Mouse (Mus musculus) right cerebral cortex, postnatal 36 days (tissue): ENCODE measurements around the gene Zfp618.

Experiments
- DNase-seq, 2 experiments: peaks; one replicate each; pipeline ENCODE4 v3.0.0; 2022; ENCODE audit warnings: low spot score in 2 of 2, mixed read lengths in 1 of 2

Gene Zfp618

GRCm38 (mm10) chr4:62998908-62999307 is 33.5 kb downstream of the Zfp618 start:
- DNase-seq, result no peak

DNA sequence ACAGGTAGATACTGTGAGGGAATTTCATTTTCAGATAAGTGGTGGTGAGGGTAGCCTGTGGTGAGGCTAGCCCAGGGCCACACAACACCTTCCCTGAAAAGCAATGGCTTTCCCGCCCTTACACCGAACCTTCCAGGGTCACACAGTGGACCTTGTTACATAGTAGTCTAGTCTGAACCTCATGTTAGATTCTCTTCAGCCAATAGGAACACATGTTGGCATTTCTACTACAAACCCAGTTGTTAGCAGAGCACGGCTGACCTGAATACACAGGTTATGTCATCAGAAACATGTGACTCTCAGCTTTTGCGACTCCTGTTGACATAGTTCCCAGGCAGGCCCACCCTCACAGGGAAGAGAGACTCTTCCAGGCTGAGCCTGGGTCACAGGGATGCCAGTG is 33.9 kb downstream of the Zfp618 start:
- no peak for DNase-seq

GRCm38 (mm10) chr4:62999916-63000315 is 34.5 kb downstream of the Zfp618 start:
- DNase-seq, result no peak

GRCm38 (mm10) chr4:63000316-63001055 is 35.1 kb downstream of the Zfp618 start:
- DNase-seq, result no peak

GRCm38 (mm10) chr4:63002386-63002785 is 37.0 kb downstream of the Zfp618 start:
- DNase-seq, result no peak

DNA sequence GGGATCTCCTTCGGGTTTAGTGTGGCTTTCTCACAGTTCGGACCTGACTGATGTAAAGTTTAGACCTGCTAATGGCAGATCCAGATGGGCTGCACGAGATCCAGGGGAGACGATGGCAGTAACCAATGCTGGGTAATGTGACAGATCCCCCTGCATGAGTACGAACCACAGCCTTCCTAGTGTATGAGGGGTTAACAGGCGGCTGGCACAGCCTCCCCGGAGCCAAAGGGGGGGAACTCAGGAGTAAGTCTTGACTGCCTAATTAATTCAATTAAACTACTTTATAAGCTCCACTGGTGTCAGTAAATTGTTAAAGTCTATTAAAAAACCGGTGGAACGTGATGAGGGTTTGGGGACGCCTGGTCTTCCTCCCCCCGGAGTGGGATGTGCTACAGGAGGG is 39.1 kb downstream of the Zfp618 start:
- DNase-seq, result no peak

DNA sequence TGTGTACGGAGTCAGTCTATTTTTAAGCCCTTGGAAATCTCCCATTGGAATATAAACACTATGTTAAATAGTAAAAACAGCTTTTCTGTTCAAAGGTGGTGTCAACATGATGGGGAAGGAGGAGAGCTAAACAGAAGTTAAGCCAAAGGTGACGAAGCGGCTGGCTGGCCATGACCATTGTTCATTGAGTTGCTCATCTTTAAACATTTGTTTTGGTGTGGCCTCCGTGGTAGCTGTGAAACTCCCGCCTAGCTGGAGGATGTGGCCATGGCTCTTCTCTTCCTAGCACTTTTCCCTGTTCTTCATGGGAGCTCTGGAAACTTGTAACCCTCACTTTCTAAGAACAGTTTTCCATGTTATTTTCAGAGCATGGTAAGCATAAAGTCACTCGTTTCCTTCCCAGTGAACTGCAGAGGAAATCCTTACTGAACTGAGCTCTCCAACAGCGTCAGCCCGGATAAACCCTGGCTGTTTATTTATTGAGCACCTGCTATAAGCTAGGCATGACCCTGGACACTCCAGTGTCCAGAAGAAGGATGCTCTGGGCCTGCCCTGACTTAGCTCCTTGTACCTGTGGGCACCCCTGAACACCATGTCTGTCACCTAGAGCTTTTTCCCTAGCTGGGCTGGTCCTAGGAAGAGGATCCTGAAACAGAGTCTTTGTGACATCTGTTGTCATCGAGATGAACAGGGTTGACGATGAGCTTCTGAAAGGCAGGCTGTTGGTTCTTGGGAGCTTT is 40.2 kb downstream of the Zfp618 start:
- DNase-seq, result no peak

GRCm38 (mm10) chr4:63006198-63007155 is 41.1 kb downstream of the Zfp618 start:
- DNase-seq, result no peak

DNA sequence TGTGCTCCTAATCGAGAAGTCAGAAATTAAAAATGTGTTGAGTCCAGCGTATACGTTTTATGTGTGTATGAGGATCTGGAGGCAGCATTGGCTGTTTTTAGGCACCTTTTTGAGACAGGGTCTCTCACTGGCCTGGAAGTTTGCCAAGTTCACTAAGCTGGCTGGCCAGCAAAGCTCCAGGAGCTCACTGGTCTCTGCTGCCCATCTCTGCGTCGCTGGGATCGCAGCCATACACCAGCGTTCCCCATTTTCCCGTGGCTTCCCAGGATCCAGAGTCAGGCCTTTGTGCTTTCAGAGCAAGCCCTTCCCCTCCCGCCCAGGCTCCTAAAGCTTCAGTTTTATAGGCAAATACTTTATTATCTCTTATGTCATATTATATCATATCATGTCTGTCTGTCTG is 42.8 kb downstream of the Zfp618 start:
- DNase-seq, result no peak

DNA sequence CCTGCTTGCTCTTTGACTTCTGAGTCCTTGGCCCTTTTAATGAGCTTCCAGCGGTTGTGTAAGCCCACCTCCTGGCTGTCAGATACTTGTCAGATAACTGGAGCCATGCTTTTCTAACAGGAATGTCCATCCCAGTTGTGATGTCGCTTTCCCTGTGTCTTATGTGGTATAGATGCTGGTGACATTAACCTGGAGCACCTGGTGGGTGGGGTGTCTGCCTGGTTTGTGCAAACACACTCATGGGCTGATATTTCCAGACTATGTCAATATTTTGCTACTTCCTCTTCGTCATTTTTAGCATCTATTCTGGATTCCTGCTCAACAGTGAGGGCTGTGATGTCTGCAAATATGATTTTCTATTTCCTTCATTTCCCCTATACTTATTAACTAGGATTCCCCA is 43.4 kb downstream of the Zfp618 start:
- DNase-seq, result no peak

GRCm38 (mm10) chr4:63009821-63010220 is 44.4 kb downstream of the Zfp618 start:
- DNase-seq, result no peak

- DNase-seq, result no peak
Measured at GRCm38 (mm10) chr4:63010226-63010625, 44.9 kb downstream of the Zfp618 start.

DNA sequence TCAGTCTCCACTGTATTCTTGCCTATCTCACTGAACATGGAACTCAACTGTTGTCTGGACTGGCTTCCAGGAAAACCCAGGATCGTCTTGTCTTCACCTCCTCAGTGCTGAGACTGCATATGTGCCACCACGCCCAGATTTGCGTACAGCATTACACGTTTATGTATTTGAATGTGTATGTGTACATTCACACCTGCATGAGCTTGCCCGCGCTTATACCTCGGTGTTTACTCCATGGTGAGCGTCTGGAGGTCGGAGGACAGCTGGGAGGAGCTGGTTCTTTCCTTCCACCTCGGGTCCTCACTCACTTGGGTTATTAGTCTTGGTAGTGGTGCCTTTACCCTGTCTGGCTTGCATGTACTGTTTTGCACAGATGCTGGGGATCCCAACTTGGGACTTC is 53.2 kb downstream of the Zfp618 start:
- no peak for DNase-seq

DNA sequence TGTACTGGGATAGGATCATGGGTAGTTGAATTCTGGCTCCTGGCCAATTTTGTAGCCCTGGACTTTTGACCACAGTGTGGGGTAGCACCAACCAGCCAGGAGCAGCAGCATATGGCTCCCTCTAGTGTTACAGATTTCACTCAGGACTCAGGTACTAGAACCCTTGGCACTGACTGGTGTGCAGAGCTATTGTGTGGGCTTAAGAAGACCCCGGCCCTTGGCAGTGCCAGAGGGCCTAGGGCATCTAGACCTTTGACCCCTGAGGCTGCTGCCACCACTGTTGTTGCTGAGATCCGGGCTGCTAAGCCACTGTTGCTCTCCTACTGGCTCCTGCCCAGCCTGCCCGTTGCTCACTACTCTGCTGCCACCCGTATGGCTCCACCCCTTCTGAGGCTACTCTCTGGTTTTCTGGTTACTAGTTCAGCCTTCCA is 54.1 kb downstream of the Zfp618 start:
- no peak for DNase-seq

DNA sequence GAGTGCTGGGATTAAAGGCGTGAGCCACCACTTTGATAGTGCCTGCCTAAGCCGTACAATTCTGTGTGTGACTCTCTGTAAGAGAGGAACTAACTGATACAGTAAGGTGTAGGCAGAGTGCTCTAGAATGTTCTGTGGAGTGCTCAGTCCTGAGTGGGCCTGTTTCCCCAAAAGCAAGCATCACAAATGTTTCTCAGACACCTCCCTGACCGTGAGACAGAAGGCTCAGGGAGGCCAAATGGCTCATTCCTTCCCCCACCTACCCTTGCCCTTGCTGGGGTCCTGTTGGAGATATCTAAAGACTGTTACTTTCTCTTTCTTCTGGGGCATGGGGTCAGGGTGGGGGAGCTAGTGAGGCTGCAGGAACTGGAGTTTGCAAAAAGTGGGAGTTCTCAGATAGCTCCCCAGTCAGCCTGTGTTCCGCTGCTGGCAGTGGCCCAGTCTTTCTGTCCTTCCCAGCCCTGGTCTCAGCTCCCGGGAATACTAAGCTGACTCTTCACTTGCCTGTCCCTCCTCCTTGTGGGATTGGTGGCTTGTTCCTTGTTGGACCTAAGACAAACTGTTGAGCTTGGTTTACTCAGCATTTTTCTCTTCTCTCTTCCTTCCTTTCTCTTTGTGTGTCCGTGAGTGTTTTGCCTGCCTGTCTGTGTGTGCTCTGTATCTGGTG is 55.8 kb downstream of the Zfp618 start:
- no peak for DNase-seq

- DNase-seq, result no peak
Measured at GRCm38 (mm10) chr4:63023465-63023864, 58.1 kb downstream of the Zfp618 start.

- no peak for DNase-seq
Measured at GRCm38 (mm10) chr4:63024098-63024497, 58.7 kb downstream of the Zfp618 start.

GRCm38 (mm10) chr4:63024734-63025256 is 59.4 kb downstream of the Zfp618 start:
- DNase-seq, result no peak

- DNase-seq, result no peak
Measured at GRCm38 (mm10) chr4:63025306-63025705, 59.9 kb downstream of the Zfp618 start.

GRCm38 (mm10) chr4:63026286-63026685 is 60.9 kb downstream of the Zfp618 start:
- DNase-seq, result no peak

- DNase-seq, result no peak
Measured at GRCm38 (mm10) chr4:63027451-63027850, 62.1 kb downstream of the Zfp618 start.
